Mouse (Mus musculus) inflammation-experienced regulatory T-cells, adult 6 months (primary cell): Measurements from ENCODE around the gene Bpifb5. TPM values are rescaled to one million over a fixed set of nuclear protein-coding genes. Genes with fewer than 3 reads are reported as not detected.
"Not testable (repeated sequence)": the region's sequence is repeated elsewhere in the genome, so short reads cannot be mapped to it uniquely, and the experiment has no call there.

ENCODE experiments used
- ATAC-seq: one replicate; pipeline ENCODE4 v1.8.0; 2017
- polyA plus RNA-seq, 3 experiments: library from polyadenylated mRNA; unstranded; fragments of 100-300 nt; shearing (Covaris generic); gene quantifications; one replicate each; pipeline ENCODE4 v1.2.1; 2017

The Bpifb5 gene
- not detected for polyA plus RNA-seq

GRCm38 (mm10) chr2:154223265-154223916 is at the start of gene Bpifb5:
Gene Bpifb5 (plus strand): TSS chr2:154223742.
- no peak for ATAC-seq

GRCm38 (mm10) chr2:154181900-154182299 is 41.6 kb upstream of the Bpifb5 start:
- ATAC-seq, result not testable (repeated sequence)

GRCm38 (mm10) chr2:154183061-154183460 is 40.5 kb upstream of the Bpifb5 start:
- ATAC-seq, result not testable (repeated sequence)

- no peak for ATAC-seq
These were observed 38.2 kb upstream of the Bpifb5 start for GRCm38 (mm10) chr2:154185319-154185718.

- no peak for ATAC-seq
These were observed 37.8 kb upstream of the Bpifb5 start for GRCm38 (mm10) chr2:154185748-154186147.

GRCm38 (mm10) chr2:154187468-154187867 is 36.1 kb upstream of the Bpifb5 start:
- ATAC-seq, result no peak

GRCm38 (mm10) chr2:154189877-154190434 is 33.6 kb upstream of the Bpifb5 start:
- no peak for ATAC-seq

GRCm38 (mm10) chr2:154190546-154191258 is 32.8 kb upstream of the Bpifb5 start, which contains the start of gene Bpifb1:
Gene Bpifb1 (plus strand): TSS chr2:154190818.
- no peak for ATAC-seq

GRCm38 (mm10) chr2:154192141-154192540 is 31.4 kb upstream of the Bpifb5 start:
- no peak for ATAC-seq

- ATAC-seq, result no peak
These were observed 30.5 kb upstream of the Bpifb5 start for GRCm38 (mm10) chr2:154193071-154193470.

- no peak for ATAC-seq
These were observed 29.5 kb upstream of the Bpifb5 start for GRCm38 (mm10) chr2:154193994-154194504.

GRCm38 (mm10) chr2:154197036-154197435 is 26.5 kb upstream of the Bpifb5 start:
- ATAC-seq, result no peak

- ATAC-seq, result no peak
These were observed 18.9 kb upstream of the Bpifb5 start for GRCm38 (mm10) chr2:154204630-154205029.

GRCm38 (mm10) chr2:154206908-154207307 is 16.6 kb upstream of the Bpifb5 start:
- ATAC-seq, result no peak

GRCm38 (mm10) chr2:154209112-154209511 is 14.4 kb upstream of the Bpifb5 start:
- ATAC-seq, result no peak

- no peak for ATAC-seq
These were observed 12.4 kb upstream of the Bpifb5 start for GRCm38 (mm10) chr2:154211121-154211520.

GRCm38 (mm10) chr2:154211881-154212280 is 11.7 kb upstream of the Bpifb5 start:
- ATAC-seq, result no peak

GRCm38 (mm10) chr2:154215191-154215590 is 8.4 kb upstream of the Bpifb5 start:
- ATAC-seq, result no peak

GRCm38 (mm10) chr2:154219950-154220349 is 3.6 kb upstream of the Bpifb5 start:
- ATAC-seq, result no peak

GRCm38 (mm10) chr2:154223917-154224273 is 353 bp downstream of the Bpifb5 start:
- no peak for ATAC-seq

- ATAC-seq, result no peak
These were observed 3.4 kb downstream of the Bpifb5 start for GRCm38 (mm10) chr2:154226991-154227390.

- ATAC-seq, result no peak
These were observed 4.3 kb downstream of the Bpifb5 start for GRCm38 (mm10) chr2:154227830-154228229.

- no peak for ATAC-seq
These were observed 9.9 kb downstream of the Bpifb5 start for GRCm38 (mm10) chr2:154233426-154233825.

- no peak for ATAC-seq
These were observed 17.2 kb downstream of the Bpifb5 start for GRCm38 (mm10) chr2:154240771-154241170.
